Mouse (Mus musculus): Measurements from ENCODE around the gene Slc7a4. TPM values are rescaled to one million over a fixed set of nuclear protein-coding genes. Genes with fewer than 3 reads are reported as not detected.
"Not testable (repeated sequence)": the region's sequence is repeated elsewhere in the genome, so short reads cannot be mapped to it uniquely, and the experiment has no call there.

Gene Slc7a4
- polyA plus RNA-seq, 1 experiment, result 2.8 TPM

DNA sequence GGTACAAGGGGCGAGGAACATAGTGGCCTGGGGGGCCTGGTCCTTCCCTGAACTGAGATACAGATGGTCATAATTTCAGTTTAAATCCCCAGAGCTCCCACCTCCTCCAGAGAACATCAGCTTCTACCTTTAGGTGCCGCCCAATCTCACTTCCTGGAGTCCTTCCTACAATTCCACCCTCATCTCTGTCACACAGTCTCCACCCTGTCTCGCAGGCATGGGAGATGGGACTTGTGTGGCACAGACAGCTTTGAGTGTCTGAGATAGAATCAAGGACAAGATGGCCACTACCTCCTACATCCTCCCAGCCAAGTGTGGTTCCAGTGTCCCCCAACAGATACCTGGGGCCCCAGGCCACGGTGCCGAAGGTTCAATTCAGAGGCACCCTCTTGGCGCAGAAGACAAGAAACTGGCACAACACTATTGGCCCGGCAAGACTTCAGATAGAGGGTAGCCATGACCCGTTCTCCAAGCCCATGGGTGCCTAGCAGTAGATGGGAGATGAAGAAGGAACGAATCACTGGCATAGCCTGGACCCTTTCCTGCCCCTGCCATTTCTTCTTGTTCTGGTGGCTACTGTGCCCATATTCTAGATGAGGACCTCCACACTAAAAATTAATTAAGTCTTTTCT, 23.5 kb downstream of the Slc7a4 start:
- Histone ChIP-seq H3K27ac (ENCODE audit: insufficient read depth, low read length) (no peak overlapping the region), H3K36me3 (ENCODE audit: control insufficient read depth, insufficient read depth, low read length, poor library complexity, severe bottlenecking) (no peaks in the 10 kb centered on the region), H3K9ac (ENCODE audit: low read depth, poor library complexity, severe bottlenecking) (0 out of 2 replicates have a peak overlapping the region, but pooled peaks have one; percentile 20), H3K27me3 (ENCODE audit: control insufficient read depth, insufficient read depth, low read length, poor library complexity, severe bottlenecking) (no peaks in the 10 kb centered on the region), H3K9me3 (replicated peaks; ENCODE audit: control insufficient read depth, insufficient read depth, low read length, poor library complexity, severe bottlenecking) (no peaks in the 10 kb centered on the region), H3K4me1 (ENCODE audit: control insufficient read depth, insufficient read depth, low read length) (no peaks in the 10 kb centered on the region), H3K4me3 (ENCODE audit: low read depth, low read length) (no peak overlapping the region)
- TF ChIP-seq POLR2A (IDR thresholded peaks at IDR 0.05; ENCODE audit: insufficient read depth, low read length) (no peak), EP300 (IDR thresholded peaks at IDR 0.05; ENCODE audit: insufficient read depth, low read depth, low read length) (no peak), CTCF (IDR thresholded peaks at IDR 0.05; ENCODE audit: low read depth, low read length) (no peak)

DNA sequence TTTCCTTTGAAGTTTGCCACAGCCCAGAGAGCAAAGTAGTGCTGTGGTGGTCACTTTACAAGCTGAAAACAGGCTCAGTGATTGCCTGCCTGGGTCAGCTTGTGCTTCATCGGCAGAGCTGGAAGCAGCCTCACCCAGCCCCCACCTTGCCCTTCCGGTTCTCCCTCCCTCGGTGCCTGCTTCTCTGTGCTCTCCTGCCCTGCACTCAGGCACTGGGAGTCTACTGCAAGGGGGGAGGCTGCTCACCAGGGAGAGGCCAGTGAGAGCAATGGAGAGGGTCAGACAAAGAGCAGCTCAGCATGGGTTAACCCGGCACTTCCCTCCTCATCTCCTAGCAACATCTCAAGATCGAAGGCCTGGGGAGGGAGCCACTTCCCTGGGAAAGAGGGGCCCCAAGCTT, 24.2 kb downstream of the Slc7a4 start:
- Histone ChIP-seq H3K27ac (ENCODE audit: insufficient read depth, low read length) (no peak overlapping the region), H3K36me3 (ENCODE audit: control insufficient read depth, insufficient read depth, low read length, poor library complexity, severe bottlenecking) (no peaks in the 10 kb centered on the region), H3K4me1 (ENCODE audit: control insufficient read depth, insufficient read depth, low read length) (no peaks in the 10 kb centered on the region), H3K9ac (ENCODE audit: low read depth, poor library complexity, severe bottlenecking) (0 out of 2 replicates have a peak overlapping the region, but pooled peaks have one; percentile 20), H3K4me3 (ENCODE audit: low read depth, low read length) (peak overlapping the region; percentile 20), H3K27me3 (ENCODE audit: control insufficient read depth, insufficient read depth, low read length, poor library complexity, severe bottlenecking) (no peaks in the 10 kb centered on the region), H3K9me3 (replicated peaks; ENCODE audit: control insufficient read depth, insufficient read depth, low read length, poor library complexity, severe bottlenecking) (no peaks in the 10 kb centered on the region)
- no peak for TF ChIP-seq EP300 (IDR thresholded peaks at IDR 0.05; ENCODE audit: insufficient read depth, low read depth, low read length)
- TF ChIP-seq POLR2A (IDR thresholded peaks at IDR 0.05; ENCODE audit: insufficient read depth, low read length), result no peak
- TF ChIP-seq CTCF (IDR thresholded peaks at IDR 0.05; ENCODE audit: low read depth, low read length), result no peak

DNA sequence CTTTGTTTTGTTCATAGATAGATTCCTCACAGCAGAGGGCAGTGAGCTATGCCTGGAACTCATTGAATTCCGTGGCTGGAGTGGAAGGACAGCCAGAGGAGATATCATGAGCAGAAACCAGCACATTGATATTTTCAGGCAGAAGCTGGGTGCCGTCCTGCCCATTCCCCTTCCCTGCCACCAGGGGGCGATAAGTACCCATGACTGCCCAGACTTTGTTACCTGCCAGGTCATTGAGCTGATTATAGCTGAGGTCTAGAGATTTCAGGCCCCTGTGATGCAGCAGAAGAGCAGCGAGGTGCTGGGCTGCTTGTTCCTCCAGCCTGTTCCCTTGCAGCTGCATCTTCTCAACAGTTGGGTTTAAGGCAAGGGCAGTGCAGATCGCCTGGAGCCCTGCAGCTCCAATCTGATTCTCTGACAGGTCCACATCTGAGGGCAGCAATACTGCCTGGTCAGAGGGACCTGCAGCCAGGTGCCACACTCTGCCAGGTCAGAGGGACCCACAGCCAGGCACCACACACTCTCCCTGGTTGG, 25.0 kb downstream of the Slc7a4 start:
- TF ChIP-seq EP300 (IDR thresholded peaks at IDR 0.05; ENCODE audit: insufficient read depth, low read depth, low read length), result peak; percentile 37; the same call in 1 of the 2 replicates
- TF ChIP-seq POLR2A (IDR thresholded peaks at IDR 0.05; ENCODE audit: insufficient read depth, low read length), result no peak
- peak; percentile 98 for TF ChIP-seq CTCF (IDR thresholded peaks at IDR 0.05; ENCODE audit: low read depth, low read length)
- Histone ChIP-seq H3K27ac (ENCODE audit: insufficient read depth, low read length) (no peak overlapping the region), H3K9ac (ENCODE audit: low read depth, poor library complexity, severe bottlenecking) (no peak overlapping the region), H3K27me3 (ENCODE audit: control insufficient read depth, insufficient read depth, low read length, poor library complexity, severe bottlenecking) (no peaks in the 10 kb centered on the region), H3K4me3 (ENCODE audit: low read depth, low read length) (no peak overlapping the region), H3K36me3 (ENCODE audit: control insufficient read depth, insufficient read depth, low read length, poor library complexity, severe bottlenecking) (no peaks in the 10 kb centered on the region), H3K4me1 (ENCODE audit: control insufficient read depth, insufficient read depth, low read length) (no peaks in the 10 kb centered on the region), H3K9me3 (replicated peaks; ENCODE audit: control insufficient read depth, insufficient read depth, low read length, poor library complexity, severe bottlenecking) (no peaks in the 10 kb centered on the region)

DNA sequence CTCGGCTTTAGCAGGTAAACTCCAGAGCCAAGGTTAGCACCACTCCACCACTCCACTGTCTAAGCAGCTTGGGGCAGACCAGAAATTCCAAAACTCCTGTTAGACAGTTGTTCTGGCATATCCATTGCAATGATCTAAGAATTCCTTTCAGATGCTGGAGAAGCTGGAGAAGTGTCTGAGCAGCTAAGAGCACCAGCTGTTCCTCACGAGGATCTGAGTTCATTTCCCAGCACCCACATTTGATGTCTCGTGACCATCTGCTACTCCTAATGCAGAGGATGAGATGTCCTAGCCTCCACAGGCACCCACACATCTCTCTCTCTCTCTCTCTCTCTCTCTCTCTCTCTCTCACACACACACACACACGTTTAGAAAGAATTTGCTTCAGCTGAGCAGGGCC, 26.1 kb downstream of the Slc7a4 start:
- no peak overlapping the region for H3K9ac ChIP-seq (ENCODE audit: low read depth, poor library complexity, severe bottlenecking)
- H3K9me3 ChIP-seq (replicated peaks; ENCODE audit: control insufficient read depth, insufficient read depth, low read length, poor library complexity, severe bottlenecking), result no peaks in the 10 kb centered on the region
- H3K36me3 ChIP-seq (ENCODE audit: control insufficient read depth, insufficient read depth, low read length, poor library complexity, severe bottlenecking), result no peaks in the 10 kb centered on the region
- no peak overlapping the region for H3K4me3 ChIP-seq (ENCODE audit: low read depth, low read length)
- no peaks in the 10 kb centered on the region for H3K27me3 ChIP-seq (ENCODE audit: control insufficient read depth, insufficient read depth, low read length, poor library complexity, severe bottlenecking)
- no peaks in the 10 kb centered on the region for H3K4me1 ChIP-seq (ENCODE audit: control insufficient read depth, insufficient read depth, low read length)
- no peak for TF ChIP-seq POLR2A (IDR thresholded peaks at IDR 0.05; ENCODE audit: insufficient read depth, low read length)
- no peak for TF ChIP-seq EP300 (IDR thresholded peaks at IDR 0.05; ENCODE audit: insufficient read depth, low read depth, low read length)
- TF ChIP-seq CTCF (IDR thresholded peaks at IDR 0.05; ENCODE audit: low read depth, low read length), result no peak
- H3K27ac ChIP-seq (ENCODE audit: insufficient read depth, low read length), result no peak overlapping the region

DNA sequence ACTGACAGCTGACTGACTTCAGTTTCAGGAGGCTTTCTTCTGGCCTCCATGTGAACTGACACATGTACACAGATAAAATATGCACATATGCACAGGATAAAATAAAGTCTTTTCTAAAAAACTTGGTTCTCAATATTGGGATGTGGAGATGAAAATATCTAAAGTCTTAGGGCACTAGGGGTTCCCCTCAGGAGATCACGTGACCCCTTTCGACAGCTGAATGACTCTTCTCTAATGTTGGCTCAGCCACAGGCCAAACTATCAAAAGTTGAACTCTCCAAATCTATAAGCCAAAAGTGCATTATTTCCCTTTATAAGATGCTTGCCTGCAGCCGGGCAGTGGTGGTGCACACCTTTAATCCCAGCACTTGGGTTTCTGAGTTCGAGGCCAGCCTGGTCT, 26.8 kb downstream of the Slc7a4 start:
- no peaks in the 10 kb centered on the region for H3K4me1 ChIP-seq (ENCODE audit: control insufficient read depth, insufficient read depth, low read length)

DNA sequence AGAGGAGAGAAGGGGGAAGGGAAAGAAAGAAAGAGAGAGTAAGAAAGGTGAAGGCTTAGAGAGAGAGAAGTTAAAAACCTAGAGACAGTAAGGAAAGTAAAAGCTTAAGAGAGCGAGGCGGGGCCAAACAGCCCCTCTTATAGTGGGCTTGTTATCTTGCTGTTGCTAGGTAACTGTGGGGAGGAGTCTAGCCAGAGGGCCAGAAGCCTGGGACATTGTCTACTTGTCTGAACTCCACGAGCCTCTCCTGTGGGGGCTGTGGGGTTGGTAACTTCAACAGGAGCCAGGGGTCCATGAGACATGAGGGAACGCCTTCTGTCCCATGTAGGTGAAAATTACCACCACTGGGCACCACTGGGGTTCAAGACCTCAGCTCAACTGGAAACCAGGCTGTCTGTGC, 28.3 kb downstream of the Slc7a4 start:
- not testable (repeated sequence) for H3K36me3 ChIP-seq (ENCODE audit: control insufficient read depth, insufficient read depth, low read length, poor library complexity, severe bottlenecking); H3K27ac ChIP-seq (ENCODE audit: insufficient read depth, low read length); H3K9me3 ChIP-seq (replicated peaks; ENCODE audit: control insufficient read depth, insufficient read depth, low read length, poor library complexity, severe bottlenecking); H3K27me3 ChIP-seq (ENCODE audit: control insufficient read depth, insufficient read depth, low read length, poor library complexity, severe bottlenecking); H3K9ac ChIP-seq (ENCODE audit: low read depth, poor library complexity, severe bottlenecking); H3K4me3 ChIP-seq (ENCODE audit: low read depth, low read length); H3K4me1 ChIP-seq (ENCODE audit: control insufficient read depth, insufficient read depth, low read length)

More for the DNA sequence above, 26.8 kb downstream of the Slc7a4 start:
- Histone ChIP-seq H3K27me3 (ENCODE audit: control insufficient read depth, insufficient read depth, low read length, poor library complexity, severe bottlenecking) (no peaks in the 10 kb centered on the region), H3K27ac (ENCODE audit: insufficient read depth, low read length) (no peak overlapping the region), H3K9me3 (replicated peaks; ENCODE audit: control insufficient read depth, insufficient read depth, low read length, poor library complexity, severe bottlenecking) (no peaks in the 10 kb centered on the region), H3K36me3 (ENCODE audit: control insufficient read depth, insufficient read depth, low read length, poor library complexity, severe bottlenecking) (no peaks in the 10 kb centered on the region), H3K9ac (ENCODE audit: low read depth, poor library complexity, severe bottlenecking) (no peak overlapping the region), H3K4me3 (ENCODE audit: low read depth, low read length) (no peak overlapping the region)
- no peak for TF ChIP-seq CTCF (IDR thresholded peaks at IDR 0.05; ENCODE audit: low read depth, low read length)
- no peak for TF ChIP-seq EP300 (IDR thresholded peaks at IDR 0.05; ENCODE audit: insufficient read depth, low read depth, low read length)
- no peak for TF ChIP-seq POLR2A (IDR thresholded peaks at IDR 0.05; ENCODE audit: insufficient read depth, low read length)

All from ES-Bruce4 (cell line).